Mouse (Mus musculus): ENCODE results near the gene Itga2. TPM values are rescaled to one million over a fixed set of nuclear protein-coding genes. Genes with fewer than 3 reads are reported as not detected.

Itga2 gene
- polyA plus RNA-seq, 1 experiment from 2014 or later = 1.4 TPM

Other genes starting within 250 kb of the Itga2 start
- 120 and 127 TPM in 2 replicates for gene Mocs2, start 113.9 kb downstream of the Itga2 start, polyA plus RNA-seq (2015; fragmentation: Nextera tagmentation; extraction: Ambion mirVana)
- gene Pelo, start 158.1 kb upstream of the Itga2 start, polyA plus RNA-seq (2015; fragmentation: Nextera tagmentation; extraction: Ambion mirVana) = 4.6 and 5.2 TPM in 2 replicates
- 1.8 and 2.9 TPM in 2 replicates for gene Gm49395, start 169.8 kb upstream of the Itga2 start, polyA plus RNA-seq (2015; fragmentation: Nextera tagmentation; extraction: Ambion mirVana)
- 6.1 and 6.9 TPM in 2 replicates for gene Itga1, start 169.9 kb upstream of the Itga2 start, polyA plus RNA-seq (2015; fragmentation: Nextera tagmentation; extraction: Ambion mirVana)

Data from midbrain, embryonic 16.5 days (tissue).